Mouse (Mus musculus) myocyte (in vitro differentiated cells): Measurements from ENCODE around the gene Ganab.

ENCODE experiments used
- MAX ChIP-seq: IDR thresholded peaks from one replicate; pipeline ENCODE4 v1.6.1; 2011; ENCODE audit warnings: low read depth, mild to moderate bottlenecking, control low read depth
- MYOD1 ChIP-seq, 3 experiments: IDR thresholded peaks; one replicate each; pipeline ENCODE4 v1.6.1; 2011; ENCODE audit warnings: control low read depth in 2 of 3, low read depth in 2 of 3, mild to moderate bottlenecking in 2 of 3, moderate library complexity in 1 of 3; ENCODE audit not compliant: insufficient read length in 2 of 3, control insufficient read depth in 1 of 3
- MYOG ChIP-seq, 3 experiments: IDR thresholded peaks; one replicate each; pipeline ENCODE4 v1.6.1; 2011; ENCODE audit warnings: control low read depth in 2 of 3, low read depth in 2 of 3, mild to moderate bottlenecking in 2 of 3; ENCODE audit not compliant: insufficient read length in 2 of 3, control insufficient read depth in 1 of 3, insufficient read depth in 1 of 3
- POLR2A ChIP-seq: IDR thresholded peaks from one replicate; pipeline ENCODE4 v1.6.1; 2011; ENCODE audit warnings: low read depth, mild to moderate bottlenecking, control low read depth, moderate library complexity; ENCODE audit not compliant: insufficient read length
- POLR2AphosphoS2 ChIP-seq: IDR thresholded peaks from one replicate; pipeline ENCODE4 v1.6.1; 2011; ENCODE audit warnings: low read depth, control low read depth; ENCODE audit not compliant: insufficient read length
- SRF ChIP-seq: IDR thresholded peaks from one replicate; pipeline ENCODE4 v1.6.1; 2011; ENCODE audit warnings: low read depth; ENCODE audit not compliant: control insufficient read depth, insufficient read length
- TCF12 ChIP-seq: IDR thresholded peaks from one replicate; pipeline ENCODE4 v1.6.1; 2011; ENCODE audit warnings: mild to moderate bottlenecking, control low read depth; ENCODE audit not compliant: poor library complexity, insufficient read depth, severe bottlenecking
- TCF3 ChIP-seq: IDR thresholded peaks from one replicate; pipeline ENCODE4 v1.6.1; 2011; ENCODE audit warnings: low read depth, control low read depth; ENCODE audit not compliant: insufficient read length
- USF1 ChIP-seq: IDR thresholded peaks from one replicate; pipeline ENCODE4 v1.6.1; 2011; ENCODE audit warnings: low read depth, mild to moderate bottlenecking, control low read depth, moderate library complexity

GRCm38 (mm10) chr19:8929224-8930088 lies 31.6 kb downstream of the Ganab start, which contains the start of the genes Rom1 and Eml3:
- peak; percentile 37 for TF ChIP-seq POLR2A
- peak in 1 of 3 experiments; percentile 1 for TF ChIP-seq MYOD1 (IDR thresholded peaks at IDR 0.05; ENCODE audit: control insufficient read depth in 1 of 3, insufficient read length in 2 of 3, low read depth in 2 of 3)
- no peak for TF ChIP-seq TCF12
- no peak for TF ChIP-seq MAX
- TF ChIP-seq USF1 = no peak
- no peak for TF ChIP-seq MYOG (IDR thresholded peaks at IDR 0.05; ENCODE audit: control insufficient read depth in 1 of 3, insufficient read depth in 1 of 3, insufficient read length in 2 of 3, low read depth in 2 of 3)
- TF ChIP-seq SRF = no peak
- no peak for TF ChIP-seq TCF3
- TF ChIP-seq POLR2AphosphoS2 = peak; percentile 9
